Mouse (Mus musculus) kidney, embryonic 14.5 days (tissue): ENCODE measurements at regions not wholly inside any gene's neighbourhood (a gene's known extent, or its start where the extent isn't known, plus 50 kb on each side); places are given as distances from the start of the nearest gene placed in this dataset.
"Not testable (repeated sequence)": the region's sequence is repeated elsewhere in the genome, so short reads cannot be mapped to it uniquely, and the experiment has no call there.

ENCODE experiments used
- ATAC-seq: fragments of 200-750 bp; cut with Nextera tagmentation; 2 replicates; pipeline ENCODE4 v1.8.0; 2017; ENCODE audit warnings: moderate number of reproducible peaks, mild to moderate bottlenecking, moderate TSS enrichment, moderate library complexity; ENCODE audit not compliant: low FRiP score, low TSS enrichment
- H3K27ac ChIP-seq: fragments of 300-500 bp; sonication (generic); 2 replicates; pipeline ENCODE4 v1.5.1; 2014; ENCODE audit warnings: low read depth, mild to moderate bottlenecking, low read length, moderate library complexity, mixed read lengths
- H3K27me3 ChIP-seq: fragments of 300-500 bp; sonication (generic); 2 replicates; pipeline ENCODE4 v1.6.1; 2014; ENCODE audit warnings: mild to moderate bottlenecking, low read length; ENCODE audit not compliant: control insufficient read depth, insufficient read depth
- H3K36me3 ChIP-seq: fragments of 300-500 bp; sonication (generic); 2 replicates; pipeline ENCODE4 v1.6.1; 2014; ENCODE audit warnings: low read length, mixed read lengths; ENCODE audit not compliant: control insufficient read depth, insufficient read depth
- H3K4me1 ChIP-seq: fragments of 300-500 bp; sonication (generic); 2 replicates; pipeline ENCODE4 v1.6.1; 2014; ENCODE audit warnings: low read length, mixed read lengths; ENCODE audit not compliant: control insufficient read depth, insufficient read depth
- H3K4me2 ChIP-seq: fragments of 300-500 bp; sonication (generic); replicated peaks from 2 replicates; pipeline ENCODE4 v1.6.1; 2014; ENCODE audit warnings: low read depth, mild to moderate bottlenecking, low read length
- H3K4me3 ChIP-seq: fragments of 300-500 bp; sonication (generic); 2 replicates; pipeline ENCODE4 v1.5.1; 2014; ENCODE audit warnings: mild to moderate bottlenecking, low read length
- H3K9ac ChIP-seq: fragments of 300-500 bp; sonication (generic); 2 replicates; pipeline ENCODE4 v1.6.1; 2014; ENCODE audit warnings: low read depth, mild to moderate bottlenecking, low read length, moderate library complexity
- H3K9me3 ChIP-seq: fragments of 300-500 bp; sonication (generic); 2 replicates; pipeline ENCODE4 v1.6.1; 2016; ENCODE audit warnings: low read length; ENCODE audit not compliant: control insufficient read depth
- WGBS: fragments of 180-500 bp; shearing (Covaris S2); extraction: QIAGEN DNeasy Blood & Tissue Kit; methylation state at CpG from one replicate; pipeline ENCODE4 v1.1.7; 2014; 5-methylcytosine and 5-hydroxymethylcytosine counted together

DNA sequence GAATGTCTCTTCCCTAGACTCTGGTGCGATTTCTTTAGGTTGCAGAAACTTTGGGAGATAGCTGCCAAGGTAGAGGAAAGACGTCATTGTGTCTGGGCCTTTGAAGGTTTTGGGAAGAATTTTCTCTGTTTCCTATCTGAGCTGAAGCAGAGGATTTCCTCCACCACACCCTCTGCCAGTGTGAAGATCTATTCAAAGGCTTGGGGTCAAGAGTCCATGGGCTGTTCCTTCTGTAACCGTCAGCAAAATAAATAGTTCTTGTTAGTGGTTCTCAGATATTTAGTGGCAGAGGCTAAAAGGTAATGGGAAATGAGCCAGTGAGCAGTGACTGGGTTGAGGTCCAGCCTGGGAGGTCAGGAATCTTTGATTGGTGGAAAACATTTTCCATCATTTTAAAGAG, 313.0 kb downstream of the Ets1 start:
- 50% methylated on average over 3 of the region's 3 CpGs for WGBS
- no peak for ATAC-seq
- H3K4me2 ChIP-seq, result no peak overlapping the region
- H3K27ac ChIP-seq, result no peak overlapping the region
- H3K4me1 ChIP-seq, result no peaks in the 10 kb centered on the region
- H3K27me3 ChIP-seq, result no peaks in the 10 kb centered on the region
- no peak overlapping the region for H3K9ac ChIP-seq
- no peaks in the 10 kb centered on the region for H3K36me3 ChIP-seq
- H3K9me3 ChIP-seq, result no peaks in the 10 kb centered on the region
- no peak overlapping the region for H3K4me3 ChIP-seq

DNA sequence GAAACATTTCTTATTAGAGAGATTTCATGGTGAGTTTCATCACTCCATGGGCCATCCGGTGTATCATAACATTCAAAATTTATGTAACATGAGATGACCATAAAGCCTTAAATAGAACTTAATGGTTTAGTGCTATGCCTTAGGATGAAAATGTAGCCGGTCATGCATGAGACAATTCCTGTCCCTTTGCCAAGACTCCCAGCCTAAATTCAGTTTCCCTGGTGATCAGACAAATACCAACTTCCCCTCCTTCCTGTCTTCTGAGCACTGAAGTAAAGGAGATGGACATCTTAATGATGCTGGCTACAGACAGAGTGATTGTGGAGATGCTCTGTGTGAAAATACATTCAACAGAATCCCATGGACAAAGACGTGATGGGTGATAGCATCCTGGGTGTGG, 322.7 kb downstream of the Ets1 start:
- no peak overlapping the region for H3K9ac ChIP-seq
- WGBS, result 87% methylated on average over 3 of the region's 3 CpGs

DNA sequence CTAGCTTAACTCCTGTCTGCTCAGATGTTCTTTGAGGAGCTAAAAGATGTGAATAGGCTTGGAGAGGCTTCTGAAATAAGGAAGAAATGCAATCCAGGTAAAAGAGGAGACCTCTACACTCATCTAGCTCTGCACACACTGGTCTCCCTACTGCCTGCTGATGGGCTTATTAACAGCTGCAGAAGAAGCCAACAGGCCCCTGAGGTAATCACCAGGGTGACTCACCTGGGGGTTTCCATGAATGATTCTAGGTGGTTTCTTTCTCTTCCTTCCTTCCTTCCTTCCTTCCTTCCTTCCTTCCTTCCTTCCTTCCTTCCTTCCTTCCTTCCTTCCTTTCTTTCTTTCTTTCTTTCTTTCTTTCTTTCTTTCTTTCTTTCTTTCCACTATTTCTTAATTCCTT, 323.4 kb downstream of the Ets1 start:
- not testable (repeated sequence) for H3K27ac ChIP-seq, H3K4me3 ChIP-seq, H3K4me2 ChIP-seq, ATAC-seq, H3K9ac ChIP-seq, H3K4me1 ChIP-seq, H3K9me3 ChIP-seq, H3K27me3 ChIP-seq, H3K36me3 ChIP-seq

More for the DNA sequence above, 322.7 kb downstream of the Ets1 start:
- H3K4me2 ChIP-seq, result no peak overlapping the region
- no peaks in the 10 kb centered on the region for H3K27me3 ChIP-seq
- no peak for ATAC-seq
- no peaks in the 10 kb centered on the region for H3K4me1 ChIP-seq
- H3K36me3 ChIP-seq, result no peaks in the 10 kb centered on the region
- no peaks in the 10 kb centered on the region for H3K9me3 ChIP-seq
- no peak overlapping the region for H3K4me3 ChIP-seq
- H3K27ac ChIP-seq, result no peak overlapping the region

DNA sequence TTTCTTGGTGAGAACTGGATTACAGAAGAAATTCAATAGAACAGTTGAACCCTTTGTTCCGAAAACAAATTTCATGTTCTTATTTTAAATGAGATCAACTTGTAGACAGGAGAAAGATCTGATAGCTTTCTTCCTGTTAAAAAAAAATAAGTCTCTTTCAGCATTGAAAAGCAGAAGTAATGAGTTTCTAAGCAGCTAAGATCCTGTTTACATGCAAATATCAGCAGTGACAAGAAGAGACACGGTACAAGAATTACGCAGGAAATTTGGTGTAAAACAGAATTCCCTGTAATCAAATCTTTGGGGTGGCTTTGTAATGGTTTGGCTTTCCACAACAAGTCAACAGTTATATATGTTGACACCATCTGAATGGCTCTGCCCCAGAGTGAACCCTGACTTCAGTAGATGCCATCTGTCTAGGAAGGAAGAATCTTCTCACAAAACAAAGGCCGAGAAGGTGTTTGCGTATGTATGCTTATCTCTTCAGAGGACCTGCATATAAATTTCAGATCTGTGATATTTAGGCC, 326.7 kb downstream of the Ets1 start:
- Histone ChIP-seq H3K4me3 (no peak overlapping the region), H3K9ac (no peak overlapping the region), H3K36me3 (no peaks in the 10 kb centered on the region), H3K4me2 (no peak overlapping the region), H3K9me3 (no peaks in the 10 kb centered on the region), H3K27me3 (no peaks in the 10 kb centered on the region), H3K27ac (no peak overlapping the region), H3K4me1 (no peaks in the 10 kb centered on the region)
- 94% methylated on average over 5 of the region's 5 CpGs for WGBS
- no peak for ATAC-seq

DNA sequence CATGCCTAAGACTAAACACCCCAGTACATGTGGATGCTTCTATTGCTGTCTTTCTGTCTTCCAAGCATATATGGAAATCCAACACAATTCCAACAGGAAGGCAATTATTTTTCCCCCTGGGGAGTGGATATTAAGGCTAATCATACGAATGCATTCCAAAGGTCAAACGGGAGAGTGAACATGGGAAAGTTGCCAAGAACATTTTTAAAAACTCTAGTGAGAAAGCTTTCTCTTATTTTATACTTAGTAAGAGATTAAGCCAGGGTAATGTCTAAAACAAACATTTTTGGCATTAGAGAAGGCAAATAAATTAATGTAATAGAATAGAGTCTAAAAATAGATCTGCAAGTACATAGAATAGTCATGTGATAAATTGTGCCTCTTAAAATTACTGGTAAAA, 332.4 kb downstream of the Ets1 start:
- H3K9me3 ChIP-seq, result no peaks in the 10 kb centered on the region
- H3K9ac ChIP-seq, result no peak overlapping the region
- H3K4me2 ChIP-seq, result no peak overlapping the region
- no peak overlapping the region for H3K27ac ChIP-seq
- no peak overlapping the region for H3K4me3 ChIP-seq
- H3K27me3 ChIP-seq, result no peaks in the 10 kb centered on the region
- WGBS, result 38% methylated on average over 2 of the region's 2 CpGs
- H3K36me3 ChIP-seq, result no peaks in the 10 kb centered on the region
- peaks cover 10% of the 10 kb centered on the region for H3K4me1 ChIP-seq
- ATAC-seq, result no peak

DNA sequence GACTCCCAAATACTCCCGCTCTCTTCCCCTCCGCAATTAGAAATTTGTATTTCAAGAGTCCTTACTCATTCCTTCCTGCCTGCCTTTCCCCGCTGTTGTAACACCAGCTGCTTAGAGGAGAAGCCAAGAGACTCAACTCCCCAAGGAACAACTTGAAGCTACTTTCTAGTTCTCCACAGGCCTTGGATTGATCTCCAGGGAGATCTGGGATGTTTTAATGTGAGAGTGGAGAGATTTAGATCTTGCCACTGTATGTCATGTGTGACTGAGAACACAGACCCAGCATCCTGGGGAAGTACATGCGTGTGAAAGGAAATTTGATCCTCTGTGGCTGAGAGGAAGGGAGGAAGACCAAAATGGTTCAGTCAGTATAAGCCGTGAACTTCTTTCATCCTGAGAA, 335.4 kb downstream of the Ets1 start:
- Histone ChIP-seq H3K9me3 (no peaks in the 10 kb centered on the region), H3K36me3 (no peaks in the 10 kb centered on the region), H3K27ac (no peak overlapping the region), H3K4me1 (peaks cover 10% of the 10 kb centered on the region), H3K4me3 (no peak overlapping the region), H3K9ac (no peak overlapping the region), H3K27me3 (no peaks in the 10 kb centered on the region), H3K4me2 (no peak overlapping the region)
- WGBS, result 61% methylated on average over 5 of the region's 5 CpGs
- ATAC-seq, result no peak

DNA sequence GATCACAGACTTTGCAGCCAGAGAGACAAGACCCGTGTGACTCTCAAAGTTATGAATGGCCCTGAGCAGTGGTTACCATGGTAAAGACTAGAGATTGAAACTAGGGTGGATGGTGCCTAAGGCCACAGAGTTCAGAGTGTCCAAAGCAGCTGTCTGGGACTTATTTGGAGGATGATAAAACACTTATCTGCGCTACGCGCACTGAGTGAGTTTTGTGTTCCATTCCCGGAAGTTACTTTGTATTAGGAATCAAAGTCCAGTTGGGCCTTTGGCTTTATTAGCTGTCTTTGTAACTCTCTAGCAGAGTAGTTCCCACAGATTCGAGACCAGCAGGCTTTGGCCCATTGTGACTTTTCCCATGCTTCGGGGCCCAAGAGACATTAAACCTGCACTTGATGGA, 335.9 kb downstream of the Ets1 start:
- Histone ChIP-seq H3K27ac (no peak overlapping the region), H3K4me2 (no peak overlapping the region)
- WGBS, result 78% methylated on average over 7 of the region's 7 CpGs

DNA sequence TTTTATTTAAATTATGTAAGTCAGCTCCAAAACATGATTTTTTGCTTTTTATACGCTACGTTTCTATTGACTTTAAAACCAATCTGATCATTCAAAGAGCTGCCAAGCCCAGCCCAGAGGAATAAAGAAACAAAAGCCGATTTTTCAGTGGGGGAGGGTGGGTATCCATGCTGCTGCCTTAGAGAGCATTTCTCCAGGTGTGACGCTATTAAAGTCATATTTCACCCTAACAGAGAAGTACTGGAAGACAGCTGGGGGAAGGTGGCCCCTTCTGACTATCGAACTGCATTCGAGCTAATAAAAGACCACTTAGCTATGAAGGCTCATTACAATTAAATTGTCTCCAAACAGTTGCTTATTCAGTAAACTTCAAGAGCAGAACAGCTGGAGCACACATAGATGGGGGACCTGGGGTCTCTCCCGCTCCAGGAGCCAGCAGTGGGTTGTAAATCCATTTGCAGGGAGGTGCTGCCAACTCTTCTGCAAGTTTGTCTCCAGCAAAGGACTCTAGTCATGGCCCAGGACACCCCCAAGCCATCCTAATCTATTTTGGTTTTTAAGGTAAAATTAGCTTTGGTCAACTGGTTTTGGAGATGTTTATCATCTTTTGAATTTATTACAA, 336.5 kb downstream of the Ets1 start:
- no peak overlapping the region for H3K27ac ChIP-seq
- ATAC-seq, result no peak
- WGBS, result 37% methylated on average over 7 of the region's 7 CpGs

More for the DNA sequence above, 335.9 kb downstream of the Ets1 start:
- H3K27me3 ChIP-seq, result no peaks in the 10 kb centered on the region
- H3K4me1 ChIP-seq, result peaks cover 10% of the 10 kb centered on the region
- no peak overlapping the region for H3K9ac ChIP-seq
- H3K9me3 ChIP-seq, result no peaks in the 10 kb centered on the region
- ATAC-seq, result no peak
- no peak overlapping the region for H3K4me3 ChIP-seq
- no peaks in the 10 kb centered on the region for H3K36me3 ChIP-seq

DNA sequence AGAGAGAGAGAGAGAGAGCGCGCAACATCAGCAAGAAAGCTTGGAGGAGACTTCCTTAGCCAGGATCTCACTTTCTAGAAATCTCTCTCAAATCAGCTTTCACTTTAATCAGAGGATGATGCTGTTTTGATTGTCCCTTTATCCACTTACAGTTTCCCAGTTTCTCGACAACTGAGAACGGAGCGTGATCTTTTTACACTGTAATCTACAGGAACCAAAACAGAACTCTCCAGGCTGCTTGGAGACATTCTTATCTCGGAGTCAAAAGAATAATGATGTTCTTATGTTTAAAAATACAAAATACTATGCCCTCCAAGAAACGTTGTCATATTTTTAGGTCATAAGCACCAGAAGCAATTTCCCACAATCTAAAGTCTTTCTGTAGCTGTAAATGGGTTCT, 341.7 kb downstream of the Ets1 start:
- no peaks in the 10 kb centered on the region for H3K36me3 ChIP-seq
- H3K4me3 ChIP-seq, result no peak overlapping the region
- no peaks in the 10 kb centered on the region for H3K27me3 ChIP-seq
- no peak overlapping the region for H3K9ac ChIP-seq
- no peaks in the 10 kb centered on the region for H3K9me3 ChIP-seq
- peaks cover under 1% of the 10 kb centered on the region; the same call in 1 of the 2 replicates for H3K4me1 ChIP-seq
- H3K4me2 ChIP-seq, result no peak overlapping the region
- 74% methylated on average over 7 of the region's 7 CpGs for WGBS
- ATAC-seq, result no peak
- H3K27ac ChIP-seq, result no peak overlapping the region

More for the DNA sequence above, 336.5 kb downstream of the Ets1 start:
- H3K4me1 ChIP-seq, result peaks cover 10% of the 10 kb centered on the region
- no peaks in the 10 kb centered on the region for H3K36me3 ChIP-seq
- H3K4me3 ChIP-seq, result no peak overlapping the region
- no peaks in the 10 kb centered on the region for H3K9me3 ChIP-seq
- H3K4me2 ChIP-seq, result no peak overlapping the region
- H3K9ac ChIP-seq, result no peak overlapping the region
- no peaks in the 10 kb centered on the region for H3K27me3 ChIP-seq
